Mouse (Mus musculus) kidney, embryonic 16.5 days (tissue): ENCODE data around the gene Rnase2b. TPM values are rescaled to one million over a fixed set of nuclear protein-coding genes. Genes with fewer than 3 reads are reported as not detected.
"Not testable (repeated sequence)": the region's sequence is repeated elsewhere in the genome, so short reads cannot be mapped to it uniquely, and the experiment has no call there.

ENCODE experiments used
- ATAC-seq: fragments of 200-750 bp; cut with Nextera tagmentation; 2 replicates; pipeline ENCODE4 v1.8.0; 2017; ENCODE audit warnings: moderate TSS enrichment; ENCODE audit not compliant: low FRiP score, low TSS enrichment
- H3K27ac ChIP-seq: fragments of 300-500 bp; sonication (generic); 2 replicates; pipeline ENCODE4 v1.5.1; 2014; ENCODE audit warnings: low read length
- H3K27me3 ChIP-seq: fragments of 300-500 bp; sonication (generic); 2 replicates; pipeline ENCODE4 v1.6.1; 2014; ENCODE audit warnings: low read length, control low read depth, mixed read lengths; ENCODE audit not compliant: insufficient read depth
- H3K36me3 ChIP-seq: fragments of 300-500 bp; sonication (generic); 2 replicates; pipeline ENCODE4 v1.6.1; 2014; ENCODE audit warnings: low read length, control low read depth, mixed read lengths; ENCODE audit not compliant: insufficient read depth
- H3K4me1 ChIP-seq: fragments of 300-500 bp; sonication (generic); 2 replicates; pipeline ENCODE4 v1.6.1; 2014; ENCODE audit warnings: low read length, control low read depth, mixed read lengths; ENCODE audit not compliant: insufficient read depth
- H3K4me2 ChIP-seq: fragments of 300-500 bp; sonication (generic); replicated peaks from 2 replicates; pipeline ENCODE4 v1.6.1; 2014; ENCODE audit warnings: low read depth, low read length
- H3K4me3 ChIP-seq: fragments of 300-500 bp; sonication (generic); 2 replicates; pipeline ENCODE4 v1.5.1; 2014; ENCODE audit warnings: mild to moderate bottlenecking, low read length
- H3K9ac ChIP-seq: fragments of 300-500 bp; sonication (generic); replicated peaks from 2 replicates; pipeline ENCODE4 v1.6.1; 2014; ENCODE audit warnings: low read length
- H3K9me3 ChIP-seq: fragments of 300-500 bp; sonication (generic); 2 replicates; pipeline ENCODE4 v1.6.1; 2016; ENCODE audit warnings: low read length, control low read depth
- WGBS: fragments of 180-500 bp; shearing (Covaris S2); extraction: QIAGEN DNeasy Blood & Tissue Kit; methylation state at CpG from one replicate; pipeline ENCODE4 v1.1.7; 2014; 5-methylcytosine and 5-hydroxymethylcytosine counted together
- polyA plus RNA-seq: library from polyadenylated mRNA; unstranded; fragments of >200 nt; fragmentation: Nextera tagmentation; extraction: Ambion mirVana; gene quantifications from 2 replicates; pipeline ENCODE4 v1.2.1, GENCODE M21; 2015

Gene Rnase2b
- polyA plus RNA-seq: not detected in 2 replicates

- H3K27me3 ChIP-seq, H3K4me1 ChIP-seq, H3K27ac ChIP-seq, H3K4me3 ChIP-seq, H3K4me2 ChIP-seq, ATAC-seq, H3K9ac ChIP-seq, H3K36me3 ChIP-seq, H3K9me3 ChIP-seq: not testable (repeated sequence)
- WGBS: 91% methylated on average over 3 of the region's 3 CpGs
These were observed at the start of gene Rnase2b for GRCm38 (mm10) chr14:51161976-51162375. TSS of gene Rnase2b (plus strand) at chr14:51162260.

DNA sequence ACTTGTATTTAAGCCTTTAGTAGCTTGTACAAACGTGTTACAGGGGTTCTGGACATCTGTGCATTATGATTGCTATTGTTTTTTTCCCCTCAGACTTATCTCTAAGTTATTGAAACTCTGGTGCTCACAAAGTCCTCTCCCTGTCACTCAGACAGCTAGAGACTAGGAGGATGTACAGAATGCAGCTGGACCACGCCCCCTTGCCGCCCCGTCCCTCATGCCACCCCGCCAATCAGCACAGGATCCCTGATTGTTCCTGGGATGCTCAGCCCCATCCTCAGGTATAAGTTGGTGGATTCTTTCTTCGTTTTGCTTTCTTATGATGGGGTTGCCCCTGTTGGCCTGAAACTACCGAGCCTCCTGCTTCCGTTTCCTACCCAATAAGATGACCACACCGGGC, 48.6 kb upstream of the Rnase2b start:
- peak; percentile 76; the same call in 1 of the 2 replicates for ATAC-seq
- H3K27ac ChIP-seq: peak overlapping the region; percentile 23; the same call in 1 of the 2 replicates
- WGBS: 35% methylated on average over 9 of the region's 9 CpGs

GRCm38 (mm10) chr14:51113916-51114560, 48.0 kb upstream of the Rnase2b start, which contains the start of gene Eddm3b:
TSS of gene Eddm3b (plus strand) at chr14:51114426.
- peak; percentile 77; the same call in 1 of the 2 replicates for ATAC-seq
- peak within 1 kb of the TSS; percentile 23; the same call in 1 of the 2 replicates for H3K27ac ChIP-seq
- peak within 1 kb of the TSS; percentile 23 for H3K4me2 ChIP-seq
- H3K4me1 ChIP-seq: peaks cover 11% of the 10 kb centered on the region; the same call in 1 of the 2 replicates
- no peak within 1 kb of the TSS for H3K9ac ChIP-seq
- H3K4me3 ChIP-seq: no peak within 1 kb of the TSS
- H3K27me3 ChIP-seq: no peaks in the 10 kb centered on the region
- WGBS: 18% methylated on average over 12 of the region's 12 CpGs
- peaks cover 13% of the 10 kb centered on the region; the same call in 1 of the 2 replicates for H3K9me3 ChIP-seq
- no peaks in the 10 kb centered on the region for H3K36me3 ChIP-seq

More for the DNA sequence above, 48.6 kb upstream of the Rnase2b start:
- Histone ChIP-seq H3K9ac (no peak overlapping the region), H3K36me3 (no peaks in the 10 kb centered on the region), H3K4me2 (peak overlapping the region; percentile 23), H3K4me1 (peaks cover 11% of the 10 kb centered on the region; the same call in 1 of the 2 replicates), H3K4me3 (no peak overlapping the region), H3K9me3 (peaks cover 13% of the 10 kb centered on the region; the same call in 1 of the 2 replicates), H3K27me3 (no peaks in the 10 kb centered on the region)

DNA sequence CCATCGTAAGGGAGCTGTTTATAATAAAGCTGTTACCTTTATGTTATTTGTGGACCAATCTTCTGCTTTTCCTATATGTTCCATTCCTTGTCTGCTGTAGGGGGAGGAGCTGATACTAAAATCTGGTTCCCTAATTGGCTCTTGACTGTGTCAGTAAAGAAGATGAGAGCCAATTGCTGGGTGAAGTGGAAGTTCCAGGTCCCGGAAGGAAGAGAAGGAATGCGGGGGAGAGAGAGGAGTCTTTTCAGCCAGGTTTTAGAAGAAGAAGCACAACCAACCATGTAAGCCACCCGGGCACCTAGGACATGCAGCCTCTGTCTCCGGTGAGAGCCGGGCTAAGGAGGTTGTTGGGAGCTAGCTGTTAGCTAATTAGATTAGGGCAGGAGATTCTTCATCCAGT, 36.4 kb upstream of the Rnase2b start:
- 71% methylated on average over 6 of the region's 6 CpGs for WGBS
- no peaks in the 10 kb centered on the region for H3K36me3 ChIP-seq
- no peaks in the 10 kb centered on the region for H3K4me1 ChIP-seq
- H3K27me3 ChIP-seq: no peaks in the 10 kb centered on the region
- ATAC-seq: no peak
- no peak overlapping the region for H3K27ac ChIP-seq
- no peak overlapping the region for H3K4me2 ChIP-seq
- H3K9me3 ChIP-seq: 0 out of 2 replicates have a peak, but pooled peaks cover 4% of the 10 kb centered on the region
- H3K9ac ChIP-seq: no peak overlapping the region
- H3K4me3 ChIP-seq: no peak overlapping the region

DNA sequence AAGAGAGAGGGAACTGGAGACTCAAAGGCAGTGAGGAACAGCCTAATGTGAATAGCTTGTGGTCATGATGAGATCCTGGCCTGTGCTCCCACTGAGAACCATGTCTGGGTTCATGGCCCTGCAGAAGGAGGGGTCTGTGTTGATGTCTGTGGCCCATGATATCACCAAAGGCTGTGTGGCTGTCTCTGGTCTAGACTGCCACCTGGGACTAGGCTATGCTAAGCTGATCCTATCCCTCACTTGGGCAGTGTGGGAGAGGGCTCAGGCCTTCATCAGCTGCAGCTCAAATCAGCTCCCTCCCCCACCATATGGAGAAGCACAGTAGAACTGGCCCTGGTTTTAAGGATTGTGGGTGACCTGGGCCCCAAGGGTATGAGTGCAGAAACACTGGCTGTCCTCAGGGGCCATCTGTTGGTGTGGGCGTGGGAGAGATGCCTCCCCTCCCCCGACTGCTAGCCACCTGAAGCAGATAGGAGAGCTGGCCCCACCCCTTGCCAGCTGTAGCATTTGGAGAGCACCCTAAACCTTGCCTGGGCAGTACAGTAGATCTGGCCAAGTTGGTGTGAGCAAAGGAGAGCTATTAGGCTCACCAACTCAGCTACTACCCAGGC, 34.3 kb upstream of the Rnase2b start:
- no peaks in the 10 kb centered on the region for H3K4me1 ChIP-seq
- H3K4me3 ChIP-seq: no peak overlapping the region
- no peak for ATAC-seq
- no peaks in the 10 kb centered on the region for H3K36me3 ChIP-seq
- H3K27me3 ChIP-seq: no peaks in the 10 kb centered on the region
- WGBS: 69% methylated on average over 2 of the region's 2 CpGs
- H3K27ac ChIP-seq: no peak overlapping the region
- no peak overlapping the region for H3K9ac ChIP-seq
- no peak overlapping the region for H3K4me2 ChIP-seq
- H3K9me3 ChIP-seq: 0 out of 2 replicates have a peak, but pooled peaks cover 4% of the 10 kb centered on the region

- whole genome bisulfite sequencing: 82% methylated on average over 9 of the region's 9 CpGs
- no peak for ATAC-seq
- H3K36me3 ChIP-seq: no peaks in the 10 kb centered on the region
- H3K4me3 ChIP-seq: no peak overlapping the region
- H3K9ac ChIP-seq: no peak overlapping the region
- H3K27ac ChIP-seq: no peak overlapping the region
- H3K27me3 ChIP-seq: no peaks in the 10 kb centered on the region
- 0 out of 2 replicates have a peak, but pooled peaks cover 4% of the 10 kb centered on the region for H3K9me3 ChIP-seq
- no peaks in the 10 kb centered on the region for H3K4me1 ChIP-seq
- H3K4me2 ChIP-seq: no peak overlapping the region
These were observed 33.1 kb upstream of the Rnase2b start for GRCm38 (mm10) chr14:51128775-51129623.

- 68% methylated on average over 4 of the region's 4 CpGs for WGBS
- H3K9me3 ChIP-seq: 0 out of 2 replicates have a peak, but pooled peaks cover 4% of the 10 kb centered on the region
- ATAC-seq: no peak
These were observed 32.5 kb upstream of the Rnase2b start for GRCm38 (mm10) chr14:51129624-51129975.

GRCm38 (mm10) chr14:51130315-51130940, 31.6 kb upstream of the Rnase2b start:
- no peak for ATAC-seq
- H3K9ac ChIP-seq: no peak overlapping the region
- no peaks in the 10 kb centered on the region for H3K27me3 ChIP-seq
- 0 out of 2 replicates have a peak, but pooled peaks cover 4% of the 10 kb centered on the region for H3K9me3 ChIP-seq
- no peaks in the 10 kb centered on the region for H3K4me1 ChIP-seq
- no peaks in the 10 kb centered on the region for H3K36me3 ChIP-seq
- 85% methylated on average over 9 of the region's 9 CpGs for WGBS
- H3K4me2 ChIP-seq: no peak overlapping the region
- no peak overlapping the region for H3K27ac ChIP-seq
- no peak overlapping the region for H3K4me3 ChIP-seq

More at GRCm38 (mm10) chr14:51129624-51129975, 32.5 kb upstream of the Rnase2b start:
- H3K4me3 ChIP-seq: no peak overlapping the region
- no peaks in the 10 kb centered on the region for H3K27me3 ChIP-seq
- H3K9ac ChIP-seq: no peak overlapping the region
- no peak overlapping the region for H3K27ac ChIP-seq
- H3K4me1 ChIP-seq: no peaks in the 10 kb centered on the region
- H3K36me3 ChIP-seq: no peaks in the 10 kb centered on the region
- H3K4me2 ChIP-seq: no peak overlapping the region

GRCm38 (mm10) chr14:51131086-51131815, 30.8 kb upstream of the Rnase2b start:
- WGBS: 72% methylated on average over 7 of the region's 7 CpGs
- ATAC-seq: no peak
- Histone ChIP-seq H3K4me2 (no peak overlapping the region), H3K4me3 (no peak overlapping the region), H3K27me3 (no peaks in the 10 kb centered on the region), H3K4me1 (no peaks in the 10 kb centered on the region), H3K27ac (no peak overlapping the region), H3K9me3 (no peaks in the 10 kb centered on the region), H3K36me3 (no peaks in the 10 kb centered on the region), H3K9ac (no peak overlapping the region)
